Mouse (Mus musculus): ENCODE measurements around the gene Kiz. TPM values are rescaled to one million over a fixed set of nuclear protein-coding genes. Genes with fewer than 3 reads are reported as not detected.

The Kiz gene
- polyA plus RNA-seq, 1 experiment from 2014 or later: 22.9 TPM

DNA sequence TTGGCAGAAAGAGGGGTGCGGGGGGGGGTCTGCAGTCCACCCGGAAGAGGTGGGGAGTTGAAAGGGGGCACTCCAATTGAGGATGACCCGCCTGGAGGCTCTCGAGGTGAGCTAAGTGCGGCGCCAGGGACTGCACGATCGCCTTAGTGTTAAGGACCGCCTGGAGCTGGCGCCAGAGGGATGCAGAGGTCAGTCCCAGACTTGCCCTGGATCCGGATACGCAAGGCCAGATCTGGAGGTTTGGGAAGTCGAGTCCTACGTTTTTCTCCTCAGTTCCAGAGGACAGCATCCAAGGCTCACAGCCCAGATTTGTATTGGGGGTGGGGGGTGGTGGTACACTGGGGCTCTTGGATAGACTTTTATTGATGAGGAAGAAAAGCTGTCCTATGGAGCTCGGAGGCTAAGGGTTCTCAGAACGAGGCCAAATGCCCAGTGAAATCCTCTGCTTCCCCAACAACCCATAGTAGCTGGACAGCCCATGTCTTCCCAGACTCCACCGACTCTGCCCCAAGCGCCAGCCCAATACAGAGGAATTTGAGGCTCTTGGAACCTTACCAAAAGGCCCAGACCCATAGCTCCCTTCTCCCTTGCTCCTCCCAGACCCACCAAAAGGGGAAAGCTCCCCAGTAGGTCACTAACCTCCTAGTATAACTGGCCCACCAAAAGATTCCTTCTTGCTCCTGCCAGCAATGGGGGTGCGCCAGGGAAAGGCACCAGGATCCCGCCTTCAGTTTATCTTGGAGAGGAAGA lies 20.2 kb upstream of the Kiz start:
- H3K4me3 ChIP-seq (replicated peaks): no peak overlapping the region
- H3K27ac ChIP-seq: no peak overlapping the region
- H3K4me1 ChIP-seq: peaks cover 23% of the 10 kb centered on the region
- H3K36me3 ChIP-seq: no peaks in the 10 kb centered on the region
- H3K27me3 ChIP-seq (replicated peaks): peaks cover 80% of the 10 kb centered on the region
- H3K9me3 ChIP-seq: no peaks in the 10 kb centered on the region
- H3K4me2 ChIP-seq: peak overlapping the region; percentile 45; the same call in 1 of the 2 replicates
- WGBS: 3% methylated on average over 20 of the region's 20 CpGs
- no peak overlapping the region for H3K9ac ChIP-seq
- no peak for ATAC-seq (ENCODE audit: insufficient read depth, low FRiP score, low read depth)

- H3K9me3 ChIP-seq: no peaks in the 10 kb centered on the region
- H3K27ac ChIP-seq: no peak overlapping the region
- H3K4me1 ChIP-seq: peaks cover 23% of the 10 kb centered on the region
- H3K27me3 ChIP-seq (replicated peaks): peaks cover 84% of the 10 kb centered on the region
- WGBS: 1% methylated on average over 13 of the region's 13 CpGs
- H3K4me2 ChIP-seq: no peak overlapping the region
- no peak for ATAC-seq (ENCODE audit: insufficient read depth, low FRiP score, low read depth)
- H3K36me3 ChIP-seq: no peaks in the 10 kb centered on the region
- no peak overlapping the region for H3K9ac ChIP-seq
- no peak overlapping the region for H3K4me3 ChIP-seq (replicated peaks)
Observed at GRCm38 (mm10) chr2:146836246-146836645, 19.4 kb upstream of the Kiz start.

GRCm38 (mm10) chr2:146836871-146837550 lies 18.7 kb upstream of the Kiz start:
- Histone ChIP-seq H3K4me1 (peaks cover 23% of the 10 kb centered on the region), H3K27ac (no peak overlapping the region), H3K4me3 (replicated peaks) (no peak overlapping the region), H3K36me3 (no peaks in the 10 kb centered on the region), H3K4me2 (no peak overlapping the region), H3K27me3 (replicated peaks) (peaks cover 89% of the 10 kb centered on the region), H3K9ac (no peak overlapping the region), H3K9me3 (no peaks in the 10 kb centered on the region)
- no peak for ATAC-seq (ENCODE audit: insufficient read depth, low FRiP score, low read depth)
- WGBS: 4% methylated on average over 17 of the region's 17 CpGs

DNA sequence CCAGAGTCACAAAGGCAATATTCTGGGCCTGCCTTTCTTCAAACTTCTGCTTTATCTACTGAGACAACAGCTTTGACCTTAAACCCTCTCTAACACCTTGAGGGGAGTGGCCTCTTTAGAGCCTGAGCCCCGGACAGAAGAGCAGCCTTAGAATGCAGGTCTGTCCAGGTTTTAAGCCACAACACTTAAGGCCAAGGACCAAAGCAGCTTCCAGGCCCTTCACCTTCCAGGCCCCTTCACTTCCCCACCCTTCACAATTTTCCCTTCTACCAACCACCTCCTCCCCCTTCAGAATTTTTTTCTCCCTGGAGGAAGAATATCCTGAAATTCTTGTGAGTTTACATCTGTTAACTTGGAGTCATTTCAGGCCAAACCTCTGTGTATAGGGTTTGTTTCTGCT lies 18.0 kb upstream of the Kiz start:
- H3K4me3 ChIP-seq (replicated peaks): no peak overlapping the region
- no peaks in the 10 kb centered on the region for H3K9me3 ChIP-seq
- no peak overlapping the region for H3K27ac ChIP-seq
- no peak for ATAC-seq (ENCODE audit: insufficient read depth, low FRiP score, low read depth)
- H3K4me2 ChIP-seq: no peak overlapping the region
- H3K4me1 ChIP-seq: peaks cover 23% of the 10 kb centered on the region
- H3K27me3 ChIP-seq (replicated peaks): peaks cover 83% of the 10 kb centered on the region
- no peak overlapping the region for H3K9ac ChIP-seq
- H3K36me3 ChIP-seq: no peaks in the 10 kb centered on the region
- 0% methylated on average over 1 of the region's 1 CpGs for WGBS

- no peak overlapping the region for H3K4me3 ChIP-seq (replicated peaks)
- no peak overlapping the region for H3K9ac ChIP-seq
- no peaks in the 10 kb centered on the region for H3K36me3 ChIP-seq
- peaks cover 23% of the 10 kb centered on the region for H3K4me1 ChIP-seq
- H3K4me2 ChIP-seq: no peak overlapping the region
- no peak for ATAC-seq (ENCODE audit: insufficient read depth, low FRiP score, low read depth)
- H3K9me3 ChIP-seq: no peaks in the 10 kb centered on the region
- WGBS: 4% methylated on average over 30 of the region's 30 CpGs
- H3K27ac ChIP-seq: no peak overlapping the region
- H3K27me3 ChIP-seq (replicated peaks): peaks cover 72% of the 10 kb centered on the region
Observed at GRCm38 (mm10) chr2:146838596-146839302, 16.9 kb upstream of the Kiz start.

GRCm38 (mm10) chr2:146839303-146840030 lies 16.2 kb upstream of the Kiz start:
- Histone ChIP-seq H3K4me1 (peaks cover 18% of the 10 kb centered on the region), H3K9ac (no peak overlapping the region), H3K27ac (no peak overlapping the region), H3K4me3 (replicated peaks) (no peak overlapping the region), H3K9me3 (no peaks in the 10 kb centered on the region), H3K36me3 (no peaks in the 10 kb centered on the region), H3K27me3 (replicated peaks) (peaks cover 66% of the 10 kb centered on the region), H3K4me2 (no peak overlapping the region)
- ATAC-seq (ENCODE audit: insufficient read depth, low FRiP score, low read depth): no peak
- 4% methylated on average over 36 of the region's 36 CpGs for WGBS

- Histone ChIP-seq H3K4me3 (replicated peaks) (no peak overlapping the region), H3K27ac (no peak overlapping the region), H3K36me3 (no peaks in the 10 kb centered on the region), H3K9me3 (no peaks in the 10 kb centered on the region), H3K9ac (no peak overlapping the region), H3K4me2 (no peak overlapping the region), H3K4me1 (no peaks in the 10 kb centered on the region), H3K27me3 (replicated peaks) (no peaks in the 10 kb centered on the region)
- ATAC-seq (ENCODE audit: insufficient read depth, low FRiP score, low read depth): no peak
- 73% methylated on average over 2 of the region's 2 CpGs for WGBS
Observed at GRCm38 (mm10) chr2:146847863-146848262, 7.8 kb upstream of the Kiz start.

GRCm38 (mm10) chr2:146856120-146856519 lies 456 bp downstream of the Kiz start:
- Histone ChIP-seq H3K27me3 (replicated peaks) (no peaks in the 10 kb centered on the region), H3K4me1 (no peaks in the 10 kb centered on the region), H3K4me2 (peak overlapping the region; percentile 74), H3K27ac (peak overlapping the region; percentile 68), H3K4me3 (replicated peaks) (peak overlapping the region; percentile 95), H3K9me3 (no peaks in the 10 kb centered on the region), H3K36me3 (no peaks in the 10 kb centered on the region), H3K9ac (peak overlapping the region; percentile 74)
- WGBS: under 1% methylated on average over 11 of the region's 11 CpGs
- ATAC-seq (ENCODE audit: insufficient read depth, low FRiP score, low read depth): peak; percentile 8; the same call in 1 of the 2 replicates

- 47% methylated on average over 4 of the region's 4 CpGs for WGBS
- no peak overlapping the region for H3K4me2 ChIP-seq
- no peaks in the 10 kb centered on the region for H3K9me3 ChIP-seq
Observed at GRCm38 (mm10) chr2:146856853-146857252, 1.2 kb downstream of the Kiz start.

DNA sequence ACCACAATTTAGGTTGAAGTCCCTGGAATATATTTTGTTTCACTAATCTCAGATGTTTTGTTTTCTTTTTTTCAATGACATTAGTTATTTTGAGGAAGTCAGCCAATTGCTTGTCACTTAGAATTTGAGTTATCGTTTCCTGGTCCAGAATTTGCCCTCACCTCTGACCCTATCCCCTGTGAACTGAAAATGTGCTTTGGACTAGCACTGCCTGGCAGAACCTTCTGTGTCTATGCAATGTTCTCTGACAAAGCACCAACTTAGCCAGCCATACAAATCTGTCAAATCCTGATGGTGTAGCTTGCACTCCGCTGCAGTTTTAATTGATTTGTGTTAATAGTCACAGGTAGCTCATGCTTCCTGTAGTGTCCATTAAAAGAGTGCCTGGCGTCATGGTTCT lies 10.1 kb downstream of the Kiz start:
- Histone ChIP-seq H3K9ac (no peak overlapping the region), H3K4me2 (no peak overlapping the region), H3K27ac (no peak overlapping the region), H3K4me3 (replicated peaks) (no peak overlapping the region), H3K27me3 (replicated peaks) (no peaks in the 10 kb centered on the region), H3K9me3 (no peaks in the 10 kb centered on the region), H3K4me1 (no peaks in the 10 kb centered on the region), H3K36me3 (no peaks in the 10 kb centered on the region)
- no peak for ATAC-seq (ENCODE audit: insufficient read depth, low FRiP score, low read depth)
- 65% methylated on average over 3 of the region's 3 CpGs for WGBS

More at GRCm38 (mm10) chr2:146856853-146857252, 1.2 kb downstream of the Kiz start:
- no peak for ATAC-seq (ENCODE audit: insufficient read depth, low FRiP score, low read depth)
- Histone ChIP-seq H3K4me1 (no peaks in the 10 kb centered on the region), H3K27me3 (replicated peaks) (no peaks in the 10 kb centered on the region), H3K36me3 (no peaks in the 10 kb centered on the region), H3K9ac (no peak overlapping the region), H3K27ac (no peak overlapping the region), H3K4me3 (replicated peaks) (no peak overlapping the region)

DNA sequence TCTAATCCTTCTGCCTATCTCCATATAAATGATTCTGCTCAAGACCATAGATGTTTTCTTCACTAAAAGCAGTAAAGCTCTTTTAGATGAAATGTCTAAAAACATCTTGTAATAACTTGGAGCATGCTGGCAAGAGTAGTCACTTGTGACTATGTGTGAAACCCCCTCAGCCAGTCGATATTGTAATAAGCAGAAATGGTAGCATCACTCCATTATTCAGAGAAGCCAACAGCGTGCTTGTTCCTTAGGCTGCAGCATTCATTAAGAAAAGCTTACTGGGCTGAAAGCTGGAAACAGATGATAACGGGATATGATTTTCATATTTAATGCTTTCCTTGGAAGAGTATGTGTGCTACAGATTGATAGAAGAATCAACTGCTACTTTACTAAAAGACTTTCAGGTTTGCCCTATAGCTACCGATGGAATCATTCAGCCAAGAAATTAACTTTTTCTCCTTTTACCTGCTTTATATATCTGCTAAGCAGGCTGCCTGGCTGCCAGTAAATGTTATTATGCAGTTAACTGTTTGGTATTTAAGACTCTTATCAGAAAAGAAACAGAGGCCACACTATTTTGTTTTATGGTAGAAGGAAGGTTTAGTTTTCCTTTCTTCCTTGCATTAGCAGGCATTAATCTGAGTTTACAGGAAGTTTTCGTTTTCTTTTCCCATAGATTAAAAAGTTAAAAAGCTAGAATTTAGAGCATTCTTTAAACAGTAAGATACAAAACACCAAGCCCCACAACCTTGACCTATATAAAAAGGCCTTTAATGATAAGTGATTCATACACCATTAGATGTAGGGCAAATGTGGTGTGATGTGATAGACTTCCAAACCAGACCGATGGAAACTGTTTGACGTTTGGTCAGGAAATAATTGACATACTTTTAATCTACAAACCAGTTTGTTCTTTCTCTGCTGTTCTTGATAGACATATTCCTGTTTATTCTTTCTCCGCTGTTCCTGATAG lies 15.9 kb downstream of the Kiz start:
- no peak overlapping the region for H3K4me3 ChIP-seq (replicated peaks)
- H3K4me1 ChIP-seq: no peaks in the 10 kb centered on the region
- no peak overlapping the region for H3K4me2 ChIP-seq
- WGBS: 78% methylated on average over 8 of the region's 8 CpGs
- no peak for ATAC-seq (ENCODE audit: insufficient read depth, low FRiP score, low read depth)
- H3K27ac ChIP-seq: no peak overlapping the region
- H3K27me3 ChIP-seq (replicated peaks): no peaks in the 10 kb centered on the region
- no peak overlapping the region for H3K9ac ChIP-seq
- H3K36me3 ChIP-seq: no peaks in the 10 kb centered on the region
- H3K9me3 ChIP-seq: no peaks in the 10 kb centered on the region

All from stomach, embryonic 15.5 days (tissue).